Comparison of ENCODE assay signal across 8 mouse cellular contexts in the genomic region with DNA sequence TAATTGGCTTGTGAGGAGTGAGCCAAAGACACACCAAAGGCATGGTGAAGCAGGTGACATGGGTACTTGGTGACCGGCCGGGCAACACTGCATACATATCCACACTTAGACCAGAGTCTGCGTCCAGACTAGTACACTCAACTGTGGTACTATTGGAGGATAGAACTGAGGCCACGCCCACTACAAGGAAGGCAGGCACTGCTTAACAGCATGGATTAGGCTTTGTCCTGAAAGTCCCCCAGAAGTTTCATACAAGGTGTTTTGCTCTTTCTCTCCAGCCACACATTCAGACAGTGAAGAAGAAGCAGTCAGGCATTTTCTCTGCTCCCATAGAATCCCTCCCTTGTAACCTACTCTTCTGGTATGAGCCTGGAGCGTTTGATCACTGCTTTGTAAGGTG. TPM values are rescaled to one million over a fixed set of nuclear protein-coding genes. Genes with fewer than 3 reads are reported as not detected.
DNase-seq lines count a peak whose midpoint lies in the region; ATAC-seq and TF ChIP-seq lines count a peak whose summit lies in the region.

No protein-coding gene starts in this region.

- WGBS in heart, embryonic 16.5 days = 1% methylated on average over 5 of the region's 5 CpGs
- 1% methylated on average over 5 of the region's 5 CpGs for WGBS in lung, postnatal 0 days

- H3K27me3 ChIP-seq in ES-Bruce4 (ENCODE audit: control insufficient read depth, insufficient read depth, low read length, poor library complexity, severe bottlenecking) = no peaks in the 10 kb centered on the region
- no peaks in the 10 kb centered on the region for H3K27me3 ChIP-seq in erythroblast, embryonic 14.5 days (ENCODE audit: control insufficient read depth)
- no peaks in the 10 kb centered on the region for H3K27me3 ChIP-seq in heart, embryonic 16.5 days (ENCODE audit: control insufficient read depth, insufficient read depth, low read length)
- no peaks in the 10 kb centered on the region for H3K27me3 ChIP-seq in lung, postnatal 0 days (replicated peaks; ENCODE audit: insufficient read depth, low read length)

- peak; percentile 75 for TF ChIP-seq POLR2A in ES-Bruce4 (IDR thresholded peaks at IDR 0.05; ENCODE audit: insufficient read depth, low read length)

- no peak for TF ChIP-seq EP300 in ES-Bruce4 (IDR thresholded peaks at IDR 0.05; ENCODE audit: insufficient read depth, low read depth, low read length)
- no peak for TF ChIP-seq EP300 in lung, postnatal 0 days (IDR thresholded peaks at IDR 0.05)

- no peaks in the 10 kb centered on the region for H3K9me3 ChIP-seq in ES-Bruce4 (replicated peaks; ENCODE audit: control insufficient read depth, insufficient read depth, low read length, poor library complexity, severe bottlenecking)
- no peaks in the 10 kb centered on the region for H3K9me3 ChIP-seq in erythroblast, embryonic 14.5 days (ENCODE audit: control insufficient read depth, low read length)
- no peaks in the 10 kb centered on the region for H3K9me3 ChIP-seq in heart, embryonic 16.5 days (replicated peaks; ENCODE audit: control insufficient read depth, low read length)
- no peaks in the 10 kb centered on the region for H3K9me3 ChIP-seq in lung, postnatal 0 days (ENCODE audit: low read length)

- ATAC-seq in heart, embryonic 16.5 days (replicated peaks; ENCODE audit: extremely low read depth, insufficient read depth, low FRiP score) = peak; percentile 69; the same call in 1 of the 2 replicates
- peak; percentile 69 for ATAC-seq in lung, postnatal 0 days

- peak overlapping the region; percentile 93 for H3K9ac ChIP-seq in ES-Bruce4 (ENCODE audit: low read depth, poor library complexity, severe bottlenecking)
- H3K9ac ChIP-seq in heart, embryonic 16.5 days (ENCODE audit: low read length) = peak overlapping the region; percentile 85
- peak overlapping the region; percentile 50 for H3K9ac ChIP-seq in lung, postnatal 0 days (replicated peaks; ENCODE audit: low read depth)

- H3K4me3 ChIP-seq in ES-Bruce4 (ENCODE audit: low read depth, low read length) = peak overlapping the region; percentile 58
- peak overlapping the region; percentile 80 for H3K4me3 ChIP-seq in erythroblast, embryonic 14.5 days (replicated peaks)
- peak overlapping the region; percentile 69 for H3K4me3 ChIP-seq in heart, embryonic 16.5 days (ENCODE audit: low read length)
- H3K4me3 ChIP-seq in lung, postnatal 0 days (ENCODE audit: low read depth, low read length) = peak overlapping the region; percentile 61

- DNase-seq in brain, adult 2 months (ENCODE audit: low read depth, low spot score) = peak; percentile 68
- DNase-seq in kidney, postnatal 14 days = peak; percentile 79
- DNase-seq in lung, postnatal 0 days (ENCODE audit: low spot score) = peak; percentile 88
- DNase-seq in ovary, postnatal 36 days (ENCODE audit: low spot score) = peak; percentile 35
- peak; percentile 42 to 61 for DNase-seq in thymus, postnatal 36 days

- peak overlapping the region; percentile 67; the same call in 1 of the 2 replicates for H3K27ac ChIP-seq in ES-Bruce4 (ENCODE audit: insufficient read depth, low read length)
- peak overlapping the region; percentile 94 for H3K27ac ChIP-seq in heart, embryonic 16.5 days (ENCODE audit: low read length)
- H3K27ac ChIP-seq in lung, postnatal 0 days (ENCODE audit: low read length) = peak overlapping the region; percentile 91; the same call in 1 of the 2 replicates

- peaks cover 14% of the 10 kb centered on the region for H3K36me3 ChIP-seq in ES-Bruce4 (ENCODE audit: control insufficient read depth, insufficient read depth, low read length, poor library complexity, severe bottlenecking)
- H3K36me3 ChIP-seq in erythroblast, embryonic 14.5 days (ENCODE audit: control insufficient read depth) = peaks cover 25% of the 10 kb centered on the region
- H3K36me3 ChIP-seq in heart, embryonic 16.5 days (ENCODE audit: control insufficient read depth, insufficient read depth) = peaks cover 21% of the 10 kb centered on the region
- H3K36me3 ChIP-seq in lung, postnatal 0 days (ENCODE audit: insufficient read depth, low read length) = peaks cover 3% of the 10 kb centered on the region; the same call in 1 of the 2 replicates

- no peak for TF ChIP-seq CTCF in ES-Bruce4 (IDR thresholded peaks at IDR 0.05; ENCODE audit: low read depth, low read length)
- no peak for TF ChIP-seq CTCF in lung, postnatal 0 days (IDR thresholded peaks at IDR 0.05)

- peaks cover 3% of the 10 kb centered on the region for H3K4me1 ChIP-seq in ES-Bruce4 (ENCODE audit: control insufficient read depth, insufficient read depth, low read length)
- peaks cover 45% of the 10 kb centered on the region for H3K4me1 ChIP-seq in erythroblast, embryonic 14.5 days (ENCODE audit: control insufficient read depth)
- H3K4me1 ChIP-seq in heart, embryonic 16.5 days (ENCODE audit: control insufficient read depth, insufficient read depth, low read length) = peaks cover 7% of the 10 kb centered on the region
- no peaks in the 10 kb centered on the region; the same call in 1 of the 2 replicates for H3K4me1 ChIP-seq in lung, postnatal 0 days (ENCODE audit: insufficient read depth, low read depth, low read length)

- H3K4me2 ChIP-seq in heart, embryonic 16.5 days (ENCODE audit: low read depth, low read length) = peak overlapping the region; percentile 83
- H3K4me2 ChIP-seq in lung, postnatal 0 days (replicated peaks; ENCODE audit: low read depth, low read length) = peak overlapping the region; percentile 77

RNA-seq across cellular contexts. Expression of a gene that starts 1.2 kb away (rescaled TPM):
- 42.3 and 44.7 TPM in 2 replicates for polyA plus RNA-seq in ES-Bruce4 (2011; ENCODE audit: insufficient read depth, insufficient read length, low read depth, missing spikeins)
- polyA plus RNA-seq in erythroblast, embryonic 14.5 days (2012) = 0.79 and 0.89 TPM in 2 replicates
- polyA plus RNA-seq in heart, embryonic 16.5 days (2015; fragmentation: Nextera tagmentation; extraction: Ambion mirVana) = 66.6 and 66.9 TPM in 2 replicates
- polyA plus RNA-seq in lung, postnatal 0 days (2015; fragmentation: Nextera tagmentation; extraction: Ambion mirVana) = 35.2 and 40.0 TPM in 2 replicates

RNA-seq across cellular contexts. Expression of a gene that starts 9.9 kb away (rescaled TPM):
- polyA plus RNA-seq in ES-Bruce4 (2011; ENCODE audit: insufficient read depth, insufficient read length, low read depth, missing spikeins) = 141 and 154 TPM in 2 replicates
- polyA plus RNA-seq in erythroblast, embryonic 14.5 days (2012) = 0.15 and 0.19 TPM in 2 replicates
- polyA plus RNA-seq in heart, embryonic 16.5 days (2015; fragmentation: Nextera tagmentation; extraction: Ambion mirVana) = 42.9 and 44.7 TPM in 2 replicates
- polyA plus RNA-seq in lung, postnatal 0 days (2015; fragmentation: Nextera tagmentation; extraction: Ambion mirVana) = 19.0 and 20.4 TPM in 2 replicates

RNA-seq across cellular contexts. Expression of a gene that starts 45.3 kb away (rescaled TPM):
- polyA plus RNA-seq in ES-Bruce4 (2011; ENCODE audit: insufficient read depth, insufficient read length, low read depth, missing spikeins) = 149 and 150 TPM in 2 replicates
- 0.27 and 0.69 TPM in 2 replicates for polyA plus RNA-seq in erythroblast, embryonic 14.5 days (2012)
- polyA plus RNA-seq in heart, embryonic 16.5 days (2015; fragmentation: Nextera tagmentation; extraction: Ambion mirVana) = 31.3 and 35.4 TPM in 2 replicates
- 25.5 and 27.3 TPM in 2 replicates for polyA plus RNA-seq in lung, postnatal 0 days (2015; fragmentation: Nextera tagmentation; extraction: Ambion mirVana)

Comparison
In these comparisons a context has a peak if more than half of its experiments do, and no peak if none do; other contexts are left out.
1. Peak in every context shown above with its lines: DNase-seq, ATAC-seq, H3K4me3 ChIP-seq and H3K27ac ChIP-seq.
2. DNase-seq: peak in every context shown above with its lines; median percentile 88 in lung, postnatal 0 days; 79 in kidney, postnatal 14 days; 68 in brain, adult 2 months; 52 in thymus, postnatal 36 days; 35 in ovary, postnatal 36 days.
3. RNA of a gene that starts 1.2 kb away (polyA plus RNA-seq): 66.6 to 66.9 TPM in heart, embryonic 16.5 days, 42.3 to 44.7 TPM in ES-Bruce4 and 35.2 to 40.0 TPM in lung, postnatal 0 days; 0.79 to 0.89 TPM in erythroblast, embryonic 14.5 days; every median in the first group is over 10 times any median in the second.
4. RNA of a gene that starts 9.9 kb away (polyA plus RNA-seq): 141 to 154 TPM in ES-Bruce4, 42.9 to 44.7 TPM in heart, embryonic 16.5 days and 19.0 to 20.4 TPM in lung, postnatal 0 days; 0.15 to 0.19 TPM in erythroblast, embryonic 14.5 days; every median in the first group is over 10 times any median in the second.
5. RNA of a gene that starts 45.3 kb away (polyA plus RNA-seq): 149 to 150 TPM in ES-Bruce4, 31.3 to 35.4 TPM in heart, embryonic 16.5 days and 25.5 to 27.3 TPM in lung, postnatal 0 days; 0.27 to 0.69 TPM in erythroblast, embryonic 14.5 days; every median in the first group is over 10 times any median in the second.